Mouse (Mus musculus) hindbrain, postnatal 0 days (tissue): Measurements from ENCODE around the gene Nol11. TPM values are rescaled to one million over a fixed set of nuclear protein-coding genes. Genes with fewer than 3 reads are reported as not detected.
"Not testable (repeated sequence)": the region's sequence is repeated elsewhere in the genome, so short reads cannot be mapped to it uniquely, and the experiment has no call there.

Source experiments
- ATAC-seq: fragments of 200-750 bp; cut with Nextera tagmentation; 2 replicates; pipeline ENCODE4 v1.8.0; 2017; ENCODE audit warnings: mild to moderate bottlenecking, moderate TSS enrichment, moderate library complexity
- DNase-seq: peaks from one replicate; pipeline ENCODE4 v3.0.0-alpha.2; 2015; ENCODE audit warnings: low spot score
- H3K27ac ChIP-seq: fragments of 300-500 bp; sonication (generic); 2 replicates; pipeline ENCODE4 v1.5.1; 2014; ENCODE audit warnings: mild to moderate bottlenecking
- H3K27me3 ChIP-seq: fragments of 300-500 bp; sonication (generic); 2 replicates; pipeline ENCODE4 v1.6.1; 2014; ENCODE audit warnings: low read length, mixed read lengths; ENCODE audit not compliant: insufficient read depth
- H3K36me3 ChIP-seq: fragments of 300-500 bp; sonication (generic); 2 replicates; pipeline ENCODE4 v1.6.1; 2014; ENCODE audit warnings: low read length, mixed read lengths; ENCODE audit not compliant: insufficient read depth
- H3K4me1 ChIP-seq: fragments of 300-500 bp; sonication (generic); 2 replicates; pipeline ENCODE4 v1.6.1; 2014; ENCODE audit warnings: antibody characterized with exemption, low read length, mixed read lengths; ENCODE audit not compliant: insufficient read depth
- H3K4me2 ChIP-seq: fragments of 300-500 bp; sonication (generic); 2 replicates; pipeline ENCODE4 v1.6.1; 2014; ENCODE audit warnings: low read depth, mild to moderate bottlenecking, low read length, moderate library complexity, mixed read lengths
- H3K4me3 ChIP-seq: fragments of 300-500 bp; sonication (generic); 2 replicates; pipeline ENCODE4 v1.5.1; 2014; ENCODE audit warnings: low read length
- H3K9ac ChIP-seq: fragments of 300-500 bp; sonication (generic); replicated peaks from 2 replicates; pipeline ENCODE4 v1.6.1; 2014; ENCODE audit warnings: mild to moderate bottlenecking, low read length, moderate library complexity, mixed read lengths
- H3K9me3 ChIP-seq: fragments of 300-500 bp; sonication (generic); 2 replicates; pipeline ENCODE4 v1.6.1; 2016; ENCODE audit warnings: low read length, mixed read lengths
- CTCF ChIP-seq: IDR thresholded peaks from 2 replicates; pipeline ENCODE4 v1.5.1; 2016; ENCODE audit warnings: antibody characterized with exemption, control low read depth, low read depth
- WGBS: fragments of 180-500 bp; shearing (Covaris S2); extraction: QIAGEN DNeasy Blood & Tissue Kit; methylation state at CpG from one replicate; pipeline ENCODE4 v1.1.7; 2014; 5-methylcytosine and 5-hydroxymethylcytosine counted together
- polyA plus RNA-seq: library from polyadenylated mRNA; unstranded; fragments of >200 nt; fragmentation: Nextera tagmentation; extraction: Ambion mirVana; gene quantifications from 2 replicates; pipeline ENCODE4 v1.2.1, GENCODE M21; 2015
- total RNA-seq: library from RNA; depleted of rRNA; stranded (reverse); fragments of >200 nt; gene quantifications from 2 replicates; pipeline ENCODE4 v1.2.3, GENCODE M21; 2014

The Nol11 gene
- total and polyA plus RNA-seq, 2 experiments from 2014 or later: 31.5 to 35.3 TPM

DNA sequence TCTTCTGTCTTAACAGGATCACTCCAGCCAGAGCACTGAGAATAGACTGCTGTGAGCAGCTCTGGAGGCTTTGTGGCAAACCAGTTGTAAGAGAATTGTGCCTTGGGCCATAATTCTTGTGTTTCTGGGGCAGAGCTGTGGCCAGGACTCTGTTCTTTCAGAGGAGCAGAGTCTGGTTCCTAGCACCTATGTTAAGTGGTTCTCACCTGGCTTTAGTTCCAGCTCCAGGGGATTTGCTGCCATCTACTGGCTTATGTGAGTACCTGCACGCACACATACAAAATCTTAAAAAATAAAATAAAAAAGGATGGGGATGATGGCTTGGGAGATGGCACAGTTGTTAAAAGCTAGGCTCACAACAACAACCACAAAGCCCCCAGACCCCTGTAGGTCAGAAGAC is 30.1 kb downstream of the Nol11 start:
- Histone ChIP-seq H3K4me3 (no peak overlapping the region), H3K9me3 (no peaks in the 10 kb centered on the region), H3K27me3 (no peaks in the 10 kb centered on the region), H3K9ac (no peak overlapping the region), H3K36me3 (no peaks in the 10 kb centered on the region), H3K27ac (no peak overlapping the region), H3K4me1 (no peaks in the 10 kb centered on the region), H3K4me2 (no peak overlapping the region)
- WGBS: 46% methylated on average over 1 of the region's 1 CpGs
- peak; percentile 10 for DNase-seq
- ATAC-seq: no peak
- peak; percentile 50 for TF ChIP-seq CTCF

DNA sequence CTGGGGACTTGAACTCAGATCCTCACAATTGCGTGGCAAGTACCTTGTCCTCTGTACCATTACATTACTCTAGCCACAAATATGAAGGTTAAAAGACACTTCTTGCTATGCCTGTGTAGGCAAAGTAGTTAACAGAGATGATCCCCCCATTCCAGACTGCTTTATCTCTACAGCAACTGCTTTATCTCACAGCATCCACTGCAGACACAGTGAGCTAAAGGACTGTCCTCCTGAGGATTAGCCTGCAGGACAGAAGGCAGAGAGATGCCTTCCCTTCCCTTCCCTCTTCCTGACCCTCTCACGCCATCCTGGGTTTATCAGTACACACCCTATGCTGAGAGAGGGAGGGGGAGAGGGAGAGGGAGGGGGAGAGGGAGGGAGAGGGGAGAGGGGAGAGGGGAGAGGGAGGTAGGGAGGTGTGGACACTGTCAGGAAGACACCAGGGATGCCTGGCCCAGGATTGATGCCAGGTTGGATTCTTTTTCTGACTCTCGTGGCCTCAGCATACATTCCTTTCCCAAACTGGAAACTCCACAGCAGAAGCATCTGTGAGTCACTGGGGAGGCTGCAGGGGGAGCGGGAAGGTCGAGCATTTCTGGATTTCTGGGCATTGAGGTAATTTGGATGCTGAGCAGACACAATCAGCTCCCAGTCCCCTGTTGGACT is 32.1 kb downstream of the Nol11 start:
- H3K4me2 ChIP-seq: no peak overlapping the region
- no peaks in the 10 kb centered on the region for H3K36me3 ChIP-seq
- H3K27ac ChIP-seq: no peak overlapping the region
- H3K9me3 ChIP-seq: no peaks in the 10 kb centered on the region
- H3K4me1 ChIP-seq: no peaks in the 10 kb centered on the region
- no peak overlapping the region for H3K4me3 ChIP-seq
- ATAC-seq: no peak
- H3K27me3 ChIP-seq: no peaks in the 10 kb centered on the region
- 55% methylated on average over 5 of the region's 5 CpGs for WGBS
- no peak for DNase-seq
- H3K9ac ChIP-seq: no peak overlapping the region
- no peak for TF ChIP-seq CTCF

DNA sequence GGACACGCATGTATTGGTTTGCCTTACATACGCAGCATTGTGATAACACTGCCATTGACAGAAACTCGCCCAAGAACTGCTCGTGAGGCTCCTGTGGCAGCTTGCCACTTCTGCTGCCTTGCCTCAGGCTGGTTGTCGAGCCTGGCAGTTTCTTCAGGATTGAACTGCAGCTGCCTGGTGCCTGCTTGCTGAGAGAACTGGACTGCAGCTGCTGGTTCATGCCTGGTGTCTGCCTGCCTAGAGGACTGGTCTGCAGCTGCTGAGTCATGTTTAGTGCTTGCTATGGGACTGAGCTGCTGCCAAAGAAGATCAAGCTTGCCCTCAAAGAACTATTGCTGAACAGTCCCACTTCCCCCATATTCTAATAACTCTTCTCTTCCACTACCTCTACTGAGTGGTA is 33.9 kb downstream of the Nol11 start:
- Histone ChIP-seq H3K27ac (no peak overlapping the region), H3K9ac (no peak overlapping the region), H3K4me2 (no peak overlapping the region), H3K36me3 (no peaks in the 10 kb centered on the region), H3K4me1 (no peaks in the 10 kb centered on the region), H3K27me3 (no peaks in the 10 kb centered on the region), H3K4me3 (no peak overlapping the region), H3K9me3 (no peaks in the 10 kb centered on the region)
- no peak for DNase-seq
- no peak for ATAC-seq
- no peak for TF ChIP-seq CTCF
- WGBS: 70% methylated on average over 5 of the region's 5 CpGs

DNA sequence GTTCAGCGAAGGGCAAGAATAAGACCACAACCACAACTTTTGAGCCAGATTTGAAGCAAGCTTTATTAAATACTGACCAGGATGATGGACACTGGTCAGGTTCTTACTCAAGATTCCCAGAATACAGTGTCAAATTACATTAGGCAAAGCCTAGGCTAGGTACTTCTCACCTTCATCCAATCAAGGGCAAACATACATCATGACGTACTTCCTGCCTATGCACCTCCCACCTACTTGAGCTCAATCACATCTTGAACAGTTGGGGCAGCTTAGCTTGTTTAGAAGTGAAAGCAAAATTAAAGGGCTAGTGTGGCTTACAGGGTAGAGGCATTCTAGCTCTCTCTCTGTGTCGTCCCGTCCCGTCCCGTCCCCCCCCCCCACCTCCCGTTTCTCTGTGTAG is 34.8 kb downstream of the Nol11 start:
- ATAC-seq (no peak), DNase-seq (no peak)

DNA sequence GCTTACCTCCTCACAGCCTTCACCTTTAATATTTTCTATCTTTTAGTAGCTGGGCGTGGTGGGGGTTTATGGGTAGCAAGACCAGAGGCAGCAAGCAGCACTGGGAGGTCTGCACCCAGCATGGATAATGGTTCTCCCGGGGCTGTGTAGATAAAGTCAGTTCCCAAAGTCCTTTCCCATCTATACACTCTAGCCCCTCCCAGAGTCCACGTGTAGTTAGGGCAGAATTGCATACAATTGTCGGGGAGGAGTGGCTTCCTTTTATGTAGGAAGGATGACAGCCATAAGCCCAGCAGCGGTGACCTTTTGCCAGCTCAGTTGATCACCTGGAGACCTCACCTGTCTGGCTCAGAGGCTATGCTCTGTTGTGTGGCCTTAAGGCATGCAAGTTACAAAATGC is 35.5 kb downstream of the Nol11 start:
- WGBS: 81% methylated on average over 5 of the region's 5 CpGs
- Histone ChIP-seq H3K4me1 (no peaks in the 10 kb centered on the region), H3K4me3 (no peak overlapping the region), H3K9ac (no peak overlapping the region), H3K9me3 (no peaks in the 10 kb centered on the region), H3K27me3 (no peaks in the 10 kb centered on the region), H3K36me3 (no peaks in the 10 kb centered on the region), H3K4me2 (no peak overlapping the region), H3K27ac (no peak overlapping the region)
- no peak for DNase-seq
- TF ChIP-seq CTCF: no peak
- ATAC-seq: no peak

More for the DNA sequence above, 34.8 kb downstream of the Nol11 start:
- no peak for TF ChIP-seq CTCF
- Histone ChIP-seq H3K27ac (no peak overlapping the region), H3K4me3 (no peak overlapping the region), H3K9ac (no peak overlapping the region), H3K27me3 (no peaks in the 10 kb centered on the region), H3K9me3 (no peaks in the 10 kb centered on the region), H3K4me2 (no peak overlapping the region), H3K36me3 (no peaks in the 10 kb centered on the region), H3K4me1 (no peaks in the 10 kb centered on the region)
- 79% methylated on average over 7 of the region's 7 CpGs for WGBS

DNA sequence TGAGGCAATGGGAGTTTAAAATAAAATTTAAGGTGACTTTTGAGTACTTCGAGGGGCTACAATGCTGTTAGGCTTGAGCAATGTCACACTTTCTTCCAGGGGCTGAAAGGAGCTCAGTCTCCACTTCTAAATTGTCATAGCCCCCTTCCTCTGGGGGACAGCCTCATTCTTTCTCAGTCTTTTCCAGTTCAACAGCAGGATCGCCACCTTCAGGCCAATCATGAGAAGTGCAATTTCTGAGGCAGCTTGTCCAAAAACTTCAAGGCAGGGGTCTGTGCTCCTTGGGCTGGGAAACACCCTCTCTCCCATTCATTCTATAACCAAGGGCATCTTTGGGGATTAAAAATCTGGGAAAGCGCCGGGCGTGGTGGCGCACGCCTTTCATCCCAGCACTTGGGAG is 37.4 kb downstream of the Nol11 start:
- Histone ChIP-seq H3K9me3 (no peaks in the 10 kb centered on the region), H3K27me3 (no peaks in the 10 kb centered on the region), H3K36me3 (no peaks in the 10 kb centered on the region), H3K4me3 (no peak overlapping the region), H3K9ac (no peak overlapping the region), H3K4me2 (no peak overlapping the region), H3K27ac (no peak overlapping the region), H3K4me1 (no peaks in the 10 kb centered on the region)
- peak; percentile 57 for TF ChIP-seq CTCF
- no peak for ATAC-seq
- DNase-seq: peak; percentile 21
- 77% methylated on average over 7 of the region's 7 CpGs for WGBS

DNA sequence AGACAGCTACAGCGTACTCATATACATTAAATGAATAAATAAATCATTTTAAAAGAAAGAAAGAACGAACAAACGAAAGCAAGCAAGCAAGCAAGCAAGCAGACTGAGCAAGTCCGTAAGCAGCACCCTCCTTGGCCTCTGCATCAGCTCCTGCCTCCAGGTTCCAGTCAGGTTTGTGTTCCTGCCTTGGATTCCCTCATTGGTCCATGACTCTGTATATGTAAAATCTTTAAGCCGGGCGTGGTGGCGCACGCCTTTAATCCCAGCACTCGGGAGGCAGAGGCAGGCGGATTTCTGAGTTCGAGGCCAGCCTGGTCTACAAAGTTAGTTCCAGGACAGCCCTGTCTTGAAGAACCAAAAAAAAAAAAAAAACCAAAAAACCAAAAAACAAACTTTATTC is 45.2 kb downstream of the Nol11 start:
- not testable (repeated sequence) for H3K4me2 ChIP-seq, H3K9me3 ChIP-seq, H3K27me3 ChIP-seq, H3K9ac ChIP-seq, H3K36me3 ChIP-seq, DNase-seq, H3K4me3 ChIP-seq, H3K27ac ChIP-seq, ATAC-seq, H3K4me1 ChIP-seq
- WGBS: 94% methylated on average over 11 of the region's 11 CpGs
